Mouse (Mus musculus) heart, postnatal 4 days (tissue): Measurements from ENCODE around the gene P4hb. TPM values are rescaled to one million over a fixed set of nuclear protein-coding genes. Genes with fewer than 3 reads are reported as not detected.
A peak's percentile ranks its signal among the peaks of the same experiment; 100 is the strongest.
"Not testable (repeated sequence)": the region's sequence is repeated elsewhere in the genome, so short reads cannot be mapped to it uniquely, and the experiment has no call there.

Source experiments
- DNase-seq: peaks from one replicate; pipeline ENCODE4 v3.0.0; 2021
- total RNA-seq, 2 experiments: library from RNA; stranded (reverse); gene quantifications; 2 replicates each; pipeline ENCODE4 v1.2.3; 2021

Gene P4hb
- total RNA-seq, 2 experiments from 2014 or later, result 353 to 365 TPM

- DNase-seq, result no peak
These were observed 37.2 kb downstream of the P4hb start for GRCm38 (mm10) chr11:120535804-120536203.

- no peak for DNase-seq
These were observed 37.9 kb downstream of the P4hb start for GRCm38 (mm10) chr11:120535145-120535544.

- no peak for DNase-seq
These were observed 39.0 kb downstream of the P4hb start for GRCm38 (mm10) chr11:120534093-120534492.

- no peak for DNase-seq
These were observed 41.4 kb downstream of the P4hb start for GRCm38 (mm10) chr11:120531646-120532045.

- DNase-seq, result peak; percentile 39
These were observed 42.7 kb downstream of the P4hb start, which contains the start of gene Gcgr for GRCm38 (mm10) chr11:120530085-120530964. Gene Gcgr (plus strand): TSS chr11:120530699.

GRCm38 (mm10) chr11:120528903-120529302 is 44.1 kb downstream of the P4hb start:
- no peak for DNase-seq

GRCm38 (mm10) chr11:120527690-120528354 is 45.2 kb downstream of the P4hb start:
- DNase-seq, result no peak

GRCm38 (mm10) chr11:120525959-120526358 is 47.1 kb downstream of the P4hb start:
- DNase-seq, result no peak

GRCm38 (mm10) chr11:120522581-120522980 is 50.5 kb downstream of the P4hb start:
- no peak for DNase-seq

- peak; percentile 76 for DNase-seq
These were observed 52.0 kb downstream of the P4hb start for GRCm38 (mm10) chr11:120520967-120521540.

GRCm38 (mm10) chr11:120520498-120520897 is 52.6 kb downstream of the P4hb start:
- no peak for DNase-seq

- peak; percentile 80 for DNase-seq
These were observed 53.3 kb downstream of the P4hb start for GRCm38 (mm10) chr11:120519738-120520137.

GRCm38 (mm10) chr11:120518558-120518957 is 54.5 kb downstream of the P4hb start:
- DNase-seq, result no peak

- DNase-seq, result peak; percentile 62
These were observed 55.0 kb downstream of the P4hb start for GRCm38 (mm10) chr11:120518027-120518426.

GRCm38 (mm10) chr11:120517147-120517546 is 55.9 kb downstream of the P4hb start:
- DNase-seq, result no peak

- peak; percentile 95 for DNase-seq
These were observed 57.4 kb downstream of the P4hb start for GRCm38 (mm10) chr11:120515611-120516010.

GRCm38 (mm10) chr11:120514262-120514661 is 58.8 kb downstream of the P4hb start:
- not testable (repeated sequence) for DNase-seq

GRCm38 (mm10) chr11:120512790-120513453 is 60.1 kb downstream of the P4hb start:
- no peak for DNase-seq

GRCm38 (mm10) chr11:120510375-120511030 is 62.5 kb downstream of the P4hb start:
- no peak for DNase-seq
